Comparison of ENCODE assay signal across 10 mouse cellular contexts in genomic region chr4:59818498-59818897, GRCm38 (mm10). TPM values are rescaled to one million over a fixed set of nuclear protein-coding genes. Genes with fewer than 3 reads are reported as not detected.
A peak's percentile ranks its signal among the peaks of the same experiment; 100 is the strongest.
DNase-seq lines count a peak whose midpoint lies in the region; ATAC-seq and TF ChIP-seq lines count a peak whose summit lies in the region.
"Had no signal": no experiment of that assay in that cellular context is flagged by ENCODE, and none has a peak within 500 bp of the region (broad histone marks: within the 10 kb centered on the region; RNA-seq: fewer than 3 reads in every experiment).

No protein-coding gene starts in this region.

- H3K27ac ChIP-seq in layer of hippocampus, adult 2 months = peak overlapping the region; percentile 77
- peak overlapping the region; percentile 69 for H3K27ac ChIP-seq in spleen, adult 2 months (ENCODE audit: insufficient read depth, low read length)
- H3K27ac ChIP-seq in neural tube, embryonic 15.5 days (replicated peaks) = peak overlapping the region; percentile 54
- H3K27ac ChIP-seq: stomach, embryonic 15.5 days had no signal

- no peak for ATAC-seq in neural tube, embryonic 15.5 days (ENCODE audit: low FRiP score)

- no peak for TF ChIP-seq POLR2A in spleen, adult 2 months (IDR thresholded peaks at IDR 0.05; ENCODE audit: low read depth, low read length)

- no peak for TF ChIP-seq CTCF in layer of hippocampus, adult 2 months (conservative IDR thresholded peaks at IDR 0.05)
- no peak for TF ChIP-seq CTCF in spleen, adult 2 months (IDR thresholded peaks at IDR 0.05; ENCODE audit: extremely low read depth, insufficient read depth, insufficient read length, insufficient replicate concordance)

- no peaks in the 10 kb centered on the region for H3K27me3 ChIP-seq in spleen, adult 2 months (ENCODE audit: control insufficient read depth, insufficient read depth, low read length)
- H3K27me3 ChIP-seq in neural tube, embryonic 15.5 days (replicated peaks) = no peaks in the 10 kb centered on the region
- H3K27me3 ChIP-seq: stomach, embryonic 15.5 days had no signal

- H3K4me1 ChIP-seq in spleen, adult 2 months (ENCODE audit: control insufficient read depth, insufficient read depth, insufficient read length) = peaks cover 63% of the 10 kb centered on the region
- peaks cover 23% of the 10 kb centered on the region for H3K4me1 ChIP-seq in neural tube, embryonic 15.5 days

- 73% methylated on average over 10 of the region's 10 CpGs for WGBS in spleen, adult 2 months
- 77% methylated on average over 10 of the region's 10 CpGs for WGBS in neural tube, embryonic 15.5 days

- H3K4me2 ChIP-seq in neural tube, embryonic 15.5 days = no peak overlapping the region; the same call in 1 of the 2 replicates
- H3K4me2 ChIP-seq: stomach, embryonic 15.5 days had no signal

- no peaks in the 10 kb centered on the region for H3K9me3 ChIP-seq in neural tube, embryonic 15.5 days (replicated peaks)
- H3K9me3 ChIP-seq: stomach, embryonic 15.5 days had no signal

- no peaks in the 10 kb centered on the region for H3K36me3 ChIP-seq in spleen, adult 2 months (ENCODE audit: control insufficient read depth, insufficient read depth, low read length)
- no peaks in the 10 kb centered on the region for H3K36me3 ChIP-seq in neural tube, embryonic 15.5 days
- H3K36me3 ChIP-seq: stomach, embryonic 15.5 days had no signal

- H3K9ac ChIP-seq in neural tube, embryonic 15.5 days (replicated peaks) = no peak overlapping the region
- H3K9ac ChIP-seq: stomach, embryonic 15.5 days had no signal

- H3K4me3 ChIP-seq in layer of hippocampus, adult 2 months = no peak overlapping the region
- no peak overlapping the region for H3K4me3 ChIP-seq in spleen, adult 2 months (ENCODE audit: extremely low read depth, insufficient read depth, insufficient read length)
- no peak overlapping the region for H3K4me3 ChIP-seq in neural tube, embryonic 15.5 days (replicated peaks)
- H3K4me3 ChIP-seq: stomach, embryonic 15.5 days had no signal

- peak; percentile 45 for DNase-seq in cerebellum, adult 9-10 months
- DNase-seq in cerebellum, adult 11 months = no peak
- no peak for DNase-seq in layer of hippocampus, adult 2 months (ENCODE audit: low spot score in 2 of 2)
- no peak for DNase-seq in layer of hippocampus, adult 9-10 months (ENCODE audit: low spot score)
- no peak for DNase-seq in spleen, adult 2 months (ENCODE audit: low read depth in 1 of 2, low spot score in 2 of 2)
- no peak for DNase-seq in spleen, postnatal 4 days (ENCODE audit: low spot score in 2 of 2)
- DNase-seq in embryo, embryonic 11 days = no peak
- DNase-seq: adrenal gland, postnatal 14 days had no signal

RNA-seq across cellular contexts. Expression of gene Snx30, which starts 12.9 kb away (rescaled TPM):
- total RNA-seq in layer of hippocampus, adult 2 months (2021) = 10 to 100 TPM; 40.3 to 44.6 TPM
- polyA plus RNA-seq in spleen, adult 2 months (2012; rRNA removed) = 8.8 and 12.5 TPM in 2 replicates
- 17.8 and 22.5 TPM in 2 replicates for polyA plus RNA-seq in neural tube, embryonic 15.5 days (2015; fragmentation: Nextera tagmentation; extraction: Ambion mirVana)

RNA-seq across cellular contexts. Expression of gene Inip, which starts 17.1 kb away (rescaled TPM):
- total RNA-seq in layer of hippocampus, adult 2 months (2021) = 10 to 100 TPM; 23.6 to 25.6 TPM
- polyA plus RNA-seq in spleen, adult 2 months (2012; rRNA removed) = 9.8 and 10.1 TPM in 2 replicates
- polyA plus RNA-seq in neural tube, embryonic 15.5 days (2015; fragmentation: Nextera tagmentation; extraction: Ambion mirVana) = 48.9 and 53.3 TPM in 2 replicates
